Mouse (Mus musculus) yolk sac, embryonic 10.5 days (tissue): ENCODE data around the gene Hist1h2bc.

ENCODE experiments used
- DNase-seq: peaks from one replicate; pipeline ENCODE4 v3.0.0-alpha.2; 2017; ENCODE audit warnings: low spot score

The Hist1h2bc gene

GRCm38 (mm10) chr13:23737091-23737490, 53.1 kb downstream of the Hist1h2bc start:
- DNase-seq: no peak

GRCm38 (mm10) chr13:23738041-23738440, 54.0 kb downstream of the Hist1h2bc start:
- peak; percentile 36 for DNase-seq

GRCm38 (mm10) chr13:23738677-23739068, 54.7 kb downstream of the Hist1h2bc start, which contains the start of gene Hist1h1c:
TSS of gene Hist1h1c (plus strand) at chr13:23738808.
- DNase-seq: peak; percentile 97

GRCm38 (mm10) chr13:23739069-23739921, 55.3 kb downstream of the Hist1h2bc start:
- peak; percentile 97 for DNase-seq

- DNase-seq: no peak
Measured at GRCm38 (mm10) chr13:23739922-23740252, 55.9 kb downstream of the Hist1h2bc start.

GRCm38 (mm10) chr13:23740256-23740840, 56.3 kb downstream of the Hist1h2bc start:
- peak; percentile 41 for DNase-seq

GRCm38 (mm10) chr13:23740910-23741309, 56.9 kb downstream of the Hist1h2bc start:
- DNase-seq: no peak

GRCm38 (mm10) chr13:23742007-23742406, 58.0 kb downstream of the Hist1h2bc start:
- DNase-seq: no peak
